Mouse (Mus musculus) cerebellum, postnatal 14 days (tissue): ENCODE results near the gene Rasgrp1.

Experiments used
- DNase-seq, 2 experiments: peaks; one replicate each; pipeline ENCODE4 v3.0.0; 2021; ENCODE audit warnings: mixed read lengths in 2 of 2

The Rasgrp1 gene

DNA sequence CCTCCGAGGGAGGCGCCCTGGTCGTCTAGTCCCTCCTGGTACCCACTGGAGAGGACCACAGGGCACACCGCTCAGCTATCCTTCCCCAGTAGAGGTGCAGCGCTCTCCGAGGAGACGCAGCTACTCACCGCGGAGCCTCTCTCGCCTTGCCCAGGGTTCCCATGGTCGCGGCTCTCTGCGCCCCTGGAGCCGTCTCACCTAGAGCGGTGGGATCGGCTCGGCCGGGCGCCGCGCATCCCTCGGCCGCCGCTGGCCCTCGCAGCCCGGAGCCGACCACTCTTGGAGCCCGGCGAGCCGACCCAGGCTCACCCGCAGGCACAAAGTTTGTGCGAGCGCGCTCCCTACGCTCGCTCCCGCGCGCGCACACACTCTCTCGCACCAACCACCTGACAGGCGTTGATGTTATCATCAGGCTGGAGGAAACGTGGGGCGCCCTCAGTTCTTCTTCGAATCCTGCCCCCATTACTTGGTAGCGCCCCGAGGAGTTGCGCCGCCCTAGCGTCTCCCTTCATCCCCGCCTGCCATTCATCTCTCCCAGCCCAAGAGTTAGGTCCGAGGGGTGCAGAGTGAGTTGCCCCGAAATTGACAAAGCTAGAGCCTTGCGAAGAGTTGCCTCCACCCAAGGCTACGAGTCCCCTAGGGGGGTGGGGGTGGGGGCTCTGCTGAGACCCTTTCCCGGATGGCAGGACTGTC is at the start of gene Rasgrp1:
TSS of gene Rasgrp1 (minus strand) at position 455 of the 693 bp plus-strand sequence.
- DNase-seq: peak; percentile 24 to 28

DNA sequence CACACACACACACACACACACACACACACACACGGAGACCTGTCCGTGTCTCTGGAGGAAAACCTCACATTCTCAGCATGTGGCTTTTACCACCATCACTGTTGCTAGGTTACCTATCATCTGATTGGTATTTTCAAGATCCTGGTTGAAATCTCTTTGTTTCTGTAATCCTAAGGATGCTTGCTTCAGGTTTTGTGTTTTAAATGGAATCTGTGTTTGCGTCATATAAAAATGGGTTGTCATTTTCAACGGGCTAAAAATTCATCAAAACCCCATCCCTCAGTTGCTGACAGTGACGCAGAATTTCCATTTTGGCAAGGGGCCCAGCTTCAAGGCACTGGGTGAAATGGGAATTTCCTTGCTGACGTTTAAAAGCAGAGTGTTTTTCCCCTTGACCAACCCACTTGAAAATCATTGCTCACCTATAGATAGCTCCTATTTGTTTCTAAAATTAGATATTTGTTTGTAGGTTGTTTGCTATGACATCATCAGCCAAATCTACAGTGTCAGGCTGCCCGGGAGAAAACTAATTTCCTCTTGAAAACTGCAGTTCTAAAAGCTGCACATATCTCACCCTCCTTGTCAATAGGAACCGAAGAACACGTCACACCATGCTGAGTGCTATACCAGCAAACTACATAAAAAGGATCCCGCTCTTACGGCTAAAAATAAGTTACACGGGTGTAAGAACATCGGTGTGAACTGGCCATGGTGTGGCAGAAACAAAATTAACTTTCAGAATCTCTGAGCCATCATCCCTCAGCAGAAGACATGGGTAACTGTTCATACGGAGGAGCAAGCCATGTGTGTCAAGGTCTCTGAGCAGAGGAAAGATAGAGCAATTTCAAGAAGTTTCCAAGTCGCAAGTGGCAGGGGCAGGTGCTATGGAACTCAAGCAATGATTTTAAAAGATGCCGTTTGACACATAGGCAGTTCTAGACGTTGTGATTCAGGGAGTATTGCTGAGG is 47.4 kb upstream of the Rasgrp1 start:
- DNase-seq: peak; percentile 51 to 60

DNA sequence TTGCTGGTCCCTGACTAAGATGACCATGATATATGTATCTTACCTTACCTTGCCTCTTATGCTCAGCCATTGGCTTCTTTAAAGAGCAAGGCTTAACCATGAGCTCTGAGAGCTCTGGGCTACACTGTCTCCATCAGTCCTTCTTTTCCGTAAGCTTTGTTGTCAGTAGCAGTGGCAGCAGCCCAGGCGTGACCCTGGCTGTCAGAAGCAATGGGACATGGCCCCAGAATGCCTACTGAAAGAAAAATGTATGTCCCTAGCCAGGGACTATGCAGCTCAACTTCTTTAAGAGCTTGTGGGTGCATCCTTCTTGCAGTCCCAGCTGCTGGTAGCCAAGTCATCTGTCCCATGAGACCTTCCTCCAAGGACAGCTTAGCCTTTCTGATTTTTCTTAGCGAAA is 46.7 kb upstream of the Rasgrp1 start:
- DNase-seq: no peak

DNA sequence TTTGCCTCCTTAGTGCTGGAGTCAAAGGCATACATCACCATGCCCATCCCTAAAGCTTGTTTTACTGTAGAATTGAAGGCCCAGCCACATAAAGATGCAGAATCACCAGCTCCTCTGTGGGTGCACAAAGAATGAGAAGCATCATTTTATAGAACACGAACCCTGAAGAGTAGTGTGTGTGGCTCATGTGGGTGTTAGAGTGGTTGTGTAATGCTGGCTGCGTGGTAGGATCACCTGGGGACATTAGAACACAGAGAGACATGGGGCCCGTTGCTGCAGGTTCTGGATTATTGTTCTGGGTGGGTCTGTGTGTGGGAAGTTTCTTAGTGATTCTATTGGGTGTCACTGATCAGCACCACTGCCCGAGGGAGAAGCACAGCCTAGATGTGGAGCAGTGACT is 45.3 kb upstream of the Rasgrp1 start:
- no peak for DNase-seq

DNA sequence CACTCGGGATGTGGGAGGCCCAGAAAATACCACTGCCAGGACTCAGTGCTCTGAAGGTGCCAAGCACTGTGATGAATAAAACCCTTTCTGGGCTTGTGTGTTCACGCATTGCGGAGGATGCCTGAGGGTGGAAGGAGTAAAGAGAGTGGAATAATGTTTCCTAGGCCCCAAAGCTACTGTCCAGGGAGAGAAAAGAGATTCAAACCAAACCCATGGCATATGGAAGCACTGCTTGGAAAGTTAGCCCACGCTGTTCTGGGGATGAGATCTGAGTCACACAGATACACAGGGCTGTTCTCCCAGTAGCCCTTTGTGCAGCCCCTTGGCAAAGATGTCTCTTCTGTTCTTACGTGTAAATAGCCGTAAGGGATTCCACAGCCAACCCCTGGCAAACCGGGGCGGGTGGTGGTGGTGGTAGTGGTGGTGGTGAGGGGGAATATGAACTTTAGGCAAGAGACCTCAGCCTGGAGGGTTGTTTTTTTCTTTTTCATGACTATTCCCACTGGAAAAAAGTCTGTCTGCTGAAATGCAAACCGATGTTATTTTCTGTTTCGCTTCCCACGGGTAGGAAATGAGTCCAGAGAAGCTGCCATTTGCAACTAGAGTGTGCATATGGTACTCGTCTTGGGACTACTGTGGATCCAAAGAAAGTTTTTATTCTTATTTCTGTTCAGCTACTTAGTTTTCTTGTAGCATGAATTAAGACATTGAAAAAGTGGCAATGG is 44.3 kb upstream of the Rasgrp1 start:
- DNase-seq: no peak

DNA sequence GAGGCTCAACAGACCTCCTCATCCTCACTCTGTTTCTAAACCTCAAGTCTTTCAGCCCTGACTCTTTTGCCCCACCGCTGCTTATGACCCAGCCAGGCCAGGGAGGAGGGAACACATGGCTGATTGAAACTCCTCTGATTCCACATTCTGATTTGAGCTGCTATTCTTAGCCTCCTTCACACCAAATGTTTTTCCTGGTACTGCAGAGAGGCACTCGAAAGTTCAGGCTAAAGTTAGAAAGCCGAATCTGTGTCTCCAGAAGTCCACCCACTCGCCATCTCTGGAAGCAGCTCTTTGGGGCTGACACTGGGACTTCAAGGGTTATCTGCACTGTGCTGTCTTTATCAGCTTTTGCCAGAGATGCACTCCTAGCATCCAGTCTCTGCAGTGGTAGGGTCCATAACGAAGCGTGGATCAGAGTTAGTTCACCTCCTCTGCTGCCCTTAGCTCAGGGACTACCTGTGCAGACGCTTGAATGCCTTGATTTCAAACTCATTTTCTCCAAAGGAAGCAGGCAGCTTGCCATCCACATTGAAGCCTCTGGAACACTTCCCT is 43.3 kb upstream of the Rasgrp1 start:
- DNase-seq: no peak

DNA sequence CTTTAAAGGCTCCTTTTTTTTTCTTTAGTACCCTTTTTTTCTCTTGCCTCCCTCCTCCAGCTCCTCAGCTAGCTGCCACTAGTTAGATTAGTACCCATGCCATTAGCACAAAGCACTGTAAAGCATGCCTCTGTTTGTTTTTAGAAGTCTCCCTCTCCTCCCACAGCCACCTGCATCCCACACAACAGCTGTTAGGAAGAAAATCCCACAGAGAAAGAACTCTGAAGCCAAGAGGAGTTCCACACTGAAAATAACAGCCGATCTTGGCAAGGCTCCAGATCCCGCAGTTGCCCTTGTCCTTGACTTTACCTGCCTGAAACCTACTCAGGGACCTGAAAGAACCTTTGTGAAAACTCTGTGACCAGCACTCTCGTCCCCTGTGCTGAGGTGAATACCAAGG is 38.5 kb upstream of the Rasgrp1 start:
- peak; percentile 66 to 72 for DNase-seq

DNA sequence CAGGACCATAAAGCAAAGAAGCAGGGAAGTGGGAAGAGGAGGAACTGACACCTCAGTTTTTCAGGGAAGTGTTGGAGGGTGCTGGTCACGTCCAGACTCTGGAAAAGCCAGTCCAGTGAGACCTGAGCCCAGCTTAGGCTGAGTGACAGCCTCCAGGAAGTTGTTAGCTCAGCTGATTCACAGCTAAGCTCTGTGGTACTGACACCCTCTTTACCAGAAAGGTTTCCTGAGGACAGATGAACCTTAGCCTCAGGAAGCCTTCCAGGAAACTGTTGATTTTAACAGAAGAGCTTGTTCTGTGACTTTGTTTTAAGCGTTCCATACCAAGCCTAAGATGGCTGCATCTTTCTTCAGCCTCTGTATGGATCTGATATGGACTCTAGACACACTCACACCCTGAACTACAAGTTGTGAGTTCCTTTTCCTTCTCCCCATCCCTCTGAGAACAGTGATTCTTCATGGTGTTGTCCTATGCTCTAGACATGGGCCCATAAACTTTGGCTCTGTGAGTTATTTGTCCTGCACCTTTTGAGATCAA is 31.6 kb upstream of the Rasgrp1 start:
- DNase-seq: no peak

DNA sequence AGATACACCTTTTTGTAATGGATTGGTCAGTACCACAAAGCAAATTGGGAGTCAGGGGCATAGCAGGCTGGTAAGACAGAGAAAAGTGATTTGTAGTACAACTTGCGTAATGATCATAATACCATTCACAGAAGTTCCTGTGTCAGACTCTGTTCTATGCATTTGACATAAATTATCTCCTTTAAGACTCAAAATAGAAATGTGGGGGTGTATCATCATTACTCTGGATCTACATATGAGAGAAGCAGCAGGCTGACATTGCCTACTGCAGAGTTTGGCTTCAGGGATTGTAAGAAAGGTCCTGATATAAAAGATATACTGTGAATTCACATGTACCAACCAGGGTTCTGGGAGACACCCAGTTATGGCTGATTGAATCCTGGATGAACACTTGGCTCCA is 28.9 kb upstream of the Rasgrp1 start:
- no peak for DNase-seq

DNA sequence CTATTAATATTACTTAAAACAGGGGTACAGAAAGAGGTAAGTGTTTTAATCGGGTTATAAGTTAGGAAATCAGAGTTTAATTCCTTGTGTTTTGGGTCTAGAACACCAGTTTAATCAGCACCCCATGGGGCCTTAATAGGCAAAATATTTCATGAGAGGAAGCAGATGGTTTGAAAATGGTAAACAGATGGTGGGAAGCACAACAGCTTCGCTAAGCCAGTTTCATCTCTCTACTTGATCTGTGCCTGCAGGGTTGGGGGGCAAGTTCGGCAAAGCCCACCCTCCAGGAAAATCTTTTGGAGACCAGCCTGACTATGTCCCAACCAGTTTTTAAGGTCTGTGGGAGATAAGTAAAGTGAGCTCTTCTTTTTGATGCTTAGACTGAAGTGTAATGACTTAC is 23.7 kb upstream of the Rasgrp1 start:
- DNase-seq: peak in 1 of 2 experiments; percentile 59

DNA sequence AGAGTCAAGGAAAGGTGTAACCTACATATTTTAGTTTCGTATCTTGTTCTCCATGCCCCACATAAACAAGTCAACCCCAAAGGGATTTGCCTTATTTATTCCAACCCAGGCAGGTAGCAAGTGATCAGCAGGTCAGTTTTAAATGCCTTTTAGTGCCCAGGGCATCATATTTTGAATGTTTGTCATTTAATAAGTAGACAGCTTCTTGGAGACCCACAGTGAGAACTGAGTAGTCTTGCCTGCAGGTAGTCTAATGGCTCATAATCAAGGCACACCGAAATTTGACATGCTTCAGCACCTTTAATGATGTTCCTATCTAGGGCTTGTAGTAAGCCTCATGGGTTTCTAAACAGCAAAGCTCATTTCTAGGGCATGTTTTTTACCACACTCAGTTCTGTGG is 21.3 kb upstream of the Rasgrp1 start:
- DNase-seq: no peak

DNA sequence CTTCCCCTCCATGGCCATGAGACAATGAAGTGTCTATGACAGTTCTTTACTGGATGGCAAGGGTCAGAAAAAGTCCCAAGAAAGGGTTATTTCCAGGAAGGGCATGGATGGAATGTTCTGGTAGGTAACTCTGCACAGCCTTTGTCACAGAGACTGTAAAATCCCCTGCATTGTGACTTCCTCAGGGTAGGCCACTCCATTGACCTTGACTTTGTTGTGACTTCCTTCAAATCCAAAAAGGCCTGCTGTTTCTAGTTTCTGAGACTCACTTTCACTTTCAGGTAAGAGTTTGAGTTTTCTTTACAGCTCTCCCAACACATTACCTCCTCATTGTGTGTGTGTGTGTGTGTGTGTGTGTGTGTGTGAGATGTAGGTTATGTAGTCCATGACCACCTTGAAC is 15.1 kb upstream of the Rasgrp1 start:
- DNase-seq: no peak

DNA sequence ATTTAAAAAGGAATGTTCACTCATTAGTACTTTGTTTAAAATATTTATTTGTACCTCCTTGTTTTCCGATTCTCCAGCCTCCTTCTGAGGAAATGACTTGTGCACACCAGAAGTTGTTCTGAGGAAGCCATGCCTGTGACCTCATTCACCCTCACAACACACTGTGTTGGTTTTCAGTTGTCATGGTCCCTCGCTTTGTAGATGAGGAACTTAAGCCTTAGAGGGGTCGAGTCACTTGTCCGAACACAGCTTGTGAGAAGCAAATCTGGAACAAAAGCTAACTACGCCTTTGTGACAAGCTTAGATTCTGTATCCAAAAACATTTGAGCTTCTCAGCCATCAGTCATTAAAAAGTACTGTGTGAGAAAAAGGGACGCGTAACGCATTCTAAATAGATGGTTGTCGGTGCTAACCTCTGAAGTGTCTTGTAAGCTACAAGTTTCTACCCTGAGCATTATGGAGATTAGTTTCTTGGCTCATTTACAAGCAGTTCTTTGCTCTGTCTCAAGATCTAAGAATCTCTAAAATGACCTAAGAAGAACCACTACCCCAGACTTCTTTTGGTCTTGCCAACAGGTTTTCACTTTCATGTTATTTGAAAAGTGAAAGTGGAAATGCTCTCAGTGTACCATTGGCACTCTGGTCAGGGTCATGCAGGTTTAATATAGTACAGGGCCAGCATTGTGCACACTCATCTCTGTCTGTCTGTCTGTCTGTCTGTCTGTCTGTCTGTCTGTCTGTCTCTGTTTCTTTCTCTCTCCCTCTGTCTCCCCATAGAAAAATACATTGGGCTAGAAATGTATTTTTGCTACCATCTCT is 9.7 kb upstream of the Rasgrp1 start:
- DNase-seq: no peak

DNA sequence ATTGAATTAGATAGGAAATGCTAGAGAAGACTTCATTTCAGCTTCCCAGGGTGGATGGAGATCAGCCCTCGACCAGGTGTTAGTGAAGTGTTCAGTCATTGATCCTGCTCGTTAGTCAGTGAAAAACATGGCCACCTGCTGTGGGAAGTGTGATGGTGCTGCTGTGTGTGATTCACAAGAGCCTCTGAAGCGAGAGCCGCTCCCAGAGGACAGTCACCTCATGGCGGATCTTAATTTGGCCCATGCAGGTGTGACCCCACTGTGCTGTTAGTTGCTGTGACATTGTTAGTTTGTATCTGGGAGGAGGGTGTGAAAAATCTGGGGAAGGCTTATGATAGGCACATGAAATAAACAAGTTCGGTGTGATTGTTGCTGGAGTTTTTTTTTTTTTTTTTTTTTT is 7.3 kb upstream of the Rasgrp1 start:
- no peak for DNase-seq

DNA sequence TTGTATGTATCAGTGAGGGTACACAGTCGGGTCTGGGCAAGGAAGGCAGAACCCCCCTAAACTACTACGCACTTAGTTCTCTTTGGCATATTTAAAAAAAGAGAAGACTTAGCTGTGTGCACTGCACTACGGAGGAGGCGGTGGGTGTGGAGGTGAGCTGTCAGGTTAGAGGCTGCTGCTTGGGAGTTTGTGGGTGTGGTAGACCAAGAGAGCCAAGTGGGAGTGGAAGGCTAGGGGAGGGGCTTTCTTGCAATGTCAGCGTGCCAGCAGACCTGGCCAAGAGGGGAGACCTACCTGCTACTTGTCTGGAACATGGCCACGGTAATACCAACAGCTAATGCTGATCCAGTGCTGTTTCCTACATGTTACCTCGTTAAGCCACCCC is 431 bp upstream of the Rasgrp1 start:
- peak in 1 of 2 experiments; percentile 15 for DNase-seq

DNA sequence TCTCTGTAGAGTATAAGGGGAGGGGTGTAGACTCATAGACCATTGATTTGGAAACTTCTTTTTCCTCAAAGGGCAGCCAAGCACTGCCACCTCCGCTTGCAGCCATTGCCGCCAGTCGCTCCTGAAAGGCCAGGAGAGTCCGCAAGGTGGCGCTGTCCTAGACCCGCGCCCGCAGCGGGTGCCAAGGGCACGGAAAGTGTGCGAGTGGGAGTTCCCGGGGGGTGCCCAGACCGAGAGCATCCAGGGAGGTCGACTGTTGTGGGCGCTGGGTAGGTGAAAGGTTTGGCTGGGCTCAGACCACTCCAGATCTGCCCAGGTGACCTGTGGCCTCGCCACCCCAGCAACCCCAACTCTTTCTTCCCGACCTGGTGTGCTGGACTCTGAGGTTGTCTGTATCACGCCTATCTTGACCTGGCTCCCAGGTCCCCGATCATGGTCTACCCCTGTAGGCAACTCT is 683 bp downstream of the Rasgrp1 start:
- peak; percentile 79 to 86 for DNase-seq

DNA sequence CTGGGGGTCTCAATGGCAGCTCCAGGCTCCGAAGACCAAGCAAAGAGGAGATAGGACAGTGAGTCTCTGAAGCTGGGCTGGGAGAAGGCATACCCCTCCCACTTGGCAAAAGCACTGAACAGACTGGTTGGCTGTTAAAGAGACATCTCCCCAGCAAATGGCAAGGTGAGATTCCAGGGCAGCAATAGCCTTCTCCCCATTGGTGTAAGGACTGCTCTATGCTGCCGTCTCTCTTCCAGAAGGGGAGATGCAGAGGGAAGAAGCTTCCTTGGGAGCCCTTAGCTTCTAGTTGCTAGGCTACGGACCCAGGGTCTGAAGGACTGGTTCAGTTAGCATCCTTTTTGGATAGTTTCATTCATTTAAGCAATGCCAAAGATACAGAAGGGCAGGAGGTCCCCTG is 4.3 kb downstream of the Rasgrp1 start:
- DNase-seq: no peak

DNA sequence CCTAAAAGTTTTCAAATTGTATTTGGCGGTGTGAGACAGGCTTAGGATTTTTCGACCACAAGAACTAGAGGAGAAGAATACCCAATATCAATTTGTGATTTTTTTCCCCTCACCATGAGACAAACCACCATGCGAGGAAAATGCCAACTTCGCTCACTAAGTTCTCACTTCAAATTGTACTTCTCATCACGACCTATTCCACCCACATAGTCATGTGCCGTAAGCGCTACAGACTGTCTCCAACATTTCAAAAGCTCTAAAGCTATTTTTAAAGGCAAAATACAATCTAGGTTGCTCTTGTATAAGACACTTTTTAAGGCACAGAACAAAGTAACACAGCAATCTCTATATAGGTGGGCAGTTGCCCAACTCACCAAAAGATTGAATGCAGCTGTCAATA is 4.9 kb downstream of the Rasgrp1 start:
- DNase-seq: no peak

DNA sequence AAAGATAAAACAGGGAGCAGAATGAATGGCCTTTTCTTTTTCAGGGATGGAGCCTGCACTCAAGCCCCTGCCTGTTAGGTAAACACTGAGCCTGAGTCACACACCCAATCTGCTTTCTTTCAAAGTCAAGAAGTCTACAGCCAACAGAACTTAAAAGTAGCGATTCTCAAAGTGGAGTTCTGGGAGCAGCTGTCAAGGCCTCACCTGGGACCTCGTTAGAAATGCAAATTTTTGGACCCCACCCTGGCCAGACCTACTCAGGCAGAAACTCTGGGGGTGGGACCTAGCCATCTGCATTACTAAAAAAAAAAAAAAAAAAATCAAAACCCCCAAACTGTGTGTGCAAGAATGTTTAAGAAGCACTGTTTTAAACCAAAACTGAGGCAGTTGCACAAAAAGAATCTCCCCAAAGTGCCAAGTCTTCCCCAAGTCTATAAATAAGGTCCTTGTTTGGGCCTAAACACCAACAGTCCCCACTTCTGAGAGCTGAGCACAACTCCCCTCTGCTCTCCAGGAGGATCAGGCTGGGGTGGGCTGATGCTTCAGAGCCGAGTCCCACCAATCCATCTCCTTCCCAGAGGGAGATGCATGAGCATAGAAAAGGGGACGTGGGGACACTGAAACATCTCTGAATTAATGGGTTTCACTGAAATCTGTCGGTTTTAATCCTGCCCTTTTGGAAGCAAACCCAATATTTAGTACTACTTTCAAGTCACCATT is 5.7 kb downstream of the Rasgrp1 start:
- no peak for DNase-seq

DNA sequence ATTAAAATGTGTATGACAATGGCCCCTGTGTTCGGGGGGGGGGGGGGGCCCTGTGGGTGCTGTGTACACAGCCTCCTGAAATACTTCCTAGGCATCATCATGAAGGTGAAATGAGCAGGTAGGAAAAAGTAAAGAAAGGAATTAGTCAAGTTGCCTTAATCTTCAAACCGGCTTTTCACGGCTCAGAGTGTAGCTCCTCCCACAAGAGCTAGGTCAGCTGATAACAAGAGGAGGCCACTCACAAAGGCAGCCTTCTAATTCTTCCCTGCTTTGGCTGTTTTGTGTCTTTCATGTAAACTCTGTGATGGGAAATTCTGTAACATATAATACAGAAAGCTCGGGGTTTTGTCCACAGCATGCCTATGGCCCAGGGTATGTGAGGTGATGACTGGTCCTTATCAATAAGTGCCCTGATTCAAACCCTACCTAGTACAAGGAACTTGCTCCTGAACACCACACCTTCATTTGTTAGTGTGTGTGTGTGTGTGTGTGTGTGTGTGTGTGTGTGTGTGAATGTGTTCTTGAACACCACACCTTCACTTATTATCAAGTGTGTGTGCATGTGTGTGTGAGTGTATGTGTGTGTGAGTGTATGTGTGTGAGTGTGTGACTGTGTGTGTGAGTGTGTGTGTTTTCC is 7.1 kb downstream of the Rasgrp1 start:
- DNase-seq: no peak

DNA sequence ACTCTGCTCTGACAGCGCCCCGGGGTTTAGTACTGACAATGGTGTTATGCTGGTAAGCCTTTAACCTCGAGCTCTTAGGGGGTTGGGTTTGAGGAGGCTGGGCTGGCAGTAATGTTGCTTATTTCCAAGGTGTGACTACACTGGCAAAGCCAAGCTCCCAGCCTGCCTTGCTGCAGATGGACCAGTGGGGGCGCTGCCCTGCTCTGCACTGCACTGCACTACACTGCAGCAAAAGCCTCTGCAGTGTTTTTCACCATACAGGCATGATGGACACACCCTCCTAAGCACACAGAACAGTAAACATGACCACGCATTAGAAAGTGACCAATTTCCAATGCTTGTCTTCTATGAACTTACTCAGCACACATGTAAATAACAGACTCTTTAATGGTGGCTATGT is 11.2 kb downstream of the Rasgrp1 start:
- DNase-seq: peak in 1 of 2 experiments; percentile 38
